Mouse (Mus musculus) kidney, postnatal 0 days (tissue): ENCODE data around the gene Tsc22d4. TPM values are rescaled to one million over a fixed set of nuclear protein-coding genes. Genes with fewer than 3 reads are reported as not detected.
A peak's percentile ranks its signal among the peaks of the same experiment; 100 is the strongest.

Experiments
- ATAC-seq: fragments of 200-750 bp; cut with Nextera tagmentation; replicated peaks from 2 replicates; pipeline ENCODE4 v1.8.0; 2017; ENCODE audit warnings: low read depth, moderate number of reproducible peaks, moderate TSS enrichment, moderate library complexity; ENCODE audit not compliant: low FRiP score
- DNase-seq: peaks from one replicate; pipeline ENCODE4 v3.0.0-alpha.2; 2016; ENCODE audit warnings: low spot score
- H3K27ac ChIP-seq: fragments of 300-500 bp; sonication (generic); 2 replicates; pipeline ENCODE4 v1.5.1; 2014; ENCODE audit warnings: mild to moderate bottlenecking
- H3K27me3 ChIP-seq: fragments of 300-500 bp; sonication (generic); 2 replicates; pipeline ENCODE4 v1.6.1; 2014; ENCODE audit warnings: low read length, mixed read lengths; ENCODE audit not compliant: insufficient read depth
- H3K36me3 ChIP-seq: fragments of 300-500 bp; sonication (generic); 2 replicates; pipeline ENCODE4 v1.6.1; 2014; ENCODE audit warnings: low read length, mixed read lengths; ENCODE audit not compliant: insufficient read depth
- H3K4me1 ChIP-seq: fragments of 300-500 bp; sonication (generic); replicated peaks from 2 replicates; pipeline ENCODE4 v1.6.1; 2014; ENCODE audit warnings: antibody characterized with exemption, low read length, mixed read lengths; ENCODE audit not compliant: insufficient read depth
- H3K4me2 ChIP-seq: fragments of 300-500 bp; sonication (generic); 2 replicates; pipeline ENCODE4 v1.6.1; 2014; ENCODE audit warnings: mild to moderate bottlenecking, low read length, moderate library complexity, mixed read lengths
- H3K4me3 ChIP-seq: fragments of 300-500 bp; sonication (generic); replicated peaks from 2 replicates; pipeline ENCODE4 v1.5.1; 2014; ENCODE audit warnings: low read depth, low read length
- H3K9ac ChIP-seq: fragments of 300-500 bp; sonication (generic); 2 replicates; pipeline ENCODE4 v1.6.1; 2014; ENCODE audit warnings: low read depth, low read length
- H3K9me3 ChIP-seq: fragments of 300-500 bp; sonication (generic); replicated peaks from 2 replicates; pipeline ENCODE4 v1.6.1; 2016; ENCODE audit warnings: low read length, inconsistent platforms, mixed read lengths
- CTCF ChIP-seq: IDR thresholded peaks from 2 replicates; pipeline ENCODE4 v1.5.1; 2016; ENCODE audit warnings: antibody characterized with exemption, low read depth, mild to moderate bottlenecking, moderate library complexity
- WGBS: fragments of 180-500 bp; shearing (Covaris S2); extraction: QIAGEN DNeasy Blood & Tissue Kit; methylation state at CpG from one replicate; pipeline ENCODE4 v1.1.7; 2014; 5-methylcytosine and 5-hydroxymethylcytosine counted together
- polyA plus RNA-seq: library from polyadenylated mRNA; unstranded; fragments of >200 nt; fragmentation: Nextera tagmentation; extraction: Ambion mirVana; gene quantifications from 2 replicates; pipeline ENCODE4 v1.2.1, GENCODE M21; 2015

Gene Tsc22d4
- polyA plus RNA-seq, 1 experiment from 2014 or later = 110 TPM

GRCm38 (mm10) chr5:137786109-137786942, 40.8 kb downstream of the Tsc22d4 start:
- no peak for TF ChIP-seq CTCF
- under 1% methylated on average over 77 of the region's 79 CpGs for WGBS

GRCm38 (mm10) chr5:137787151-137787928, 41.8 kb downstream of the Tsc22d4 start, which contains the start of the genes Mepce and Zcwpw1:
TSS of gene Mepce (minus strand) at chr5:137787655.
TSS of gene Zcwpw1 (plus strand) at chr5:137787798.
- WGBS = under 1% methylated on average over 48 of the region's 48 CpGs
- H3K4me1 ChIP-seq = peaks cover 27% of the 10 kb centered on the region
- DNase-seq (peak; percentile 97), ATAC-seq (peak; percentile 63)
- peak within 1 kb of the TSS; percentile 86 for H3K4me3 ChIP-seq
- peak within 1 kb of the TSS; percentile 96 for H3K9ac ChIP-seq
- peak within 1 kb of the TSS; percentile 92 for H3K4me2 ChIP-seq
- H3K27me3 ChIP-seq = no peaks in the 10 kb centered on the region
- peaks cover 12% of the 10 kb centered on the region; the same call in 1 of the 2 replicates for H3K36me3 ChIP-seq
- H3K9me3 ChIP-seq = no peaks in the 10 kb centered on the region
- peak within 1 kb of the TSS; percentile 96 for H3K27ac ChIP-seq
- peak; percentile 81 for TF ChIP-seq CTCF

More at GRCm38 (mm10) chr5:137786109-137786942, 40.8 kb downstream of the Tsc22d4 start:
- Histone ChIP-seq H3K36me3 (peaks cover 21% of the 10 kb centered on the region), H3K4me2 (peak overlapping the region; percentile 92), H3K4me3 (peak overlapping the region; percentile 86), H3K9me3 (no peaks in the 10 kb centered on the region), H3K4me1 (peaks cover 27% of the 10 kb centered on the region), H3K9ac (peak overlapping the region; percentile 96), H3K27me3 (no peaks in the 10 kb centered on the region), H3K27ac (peak overlapping the region; percentile 96)
- ATAC-seq (peak; percentile 92), DNase-seq (peak; percentile 100)

GRCm38 (mm10) chr5:137788171-137788570, 42.6 kb downstream of the Tsc22d4 start:
- no peak for ATAC-seq
- Histone ChIP-seq H3K9ac (no peak overlapping the region), H3K27me3 (no peaks in the 10 kb centered on the region), H3K27ac (no peak overlapping the region), H3K9me3 (no peaks in the 10 kb centered on the region), H3K4me1 (peaks cover 22% of the 10 kb centered on the region), H3K4me2 (peak overlapping the region; percentile 76), H3K4me3 (peak overlapping the region; percentile 50), H3K36me3 (peaks cover 6% of the 10 kb centered on the region; the same call in 1 of the 2 replicates)
- WGBS = 69% methylated on average over 24 of the region's 24 CpGs
- DNase-seq = no peak
- TF ChIP-seq CTCF = no peak

- DNase-seq (no peak), ATAC-seq (no peak)
- Histone ChIP-seq H3K4me1 (peaks cover 13% of the 10 kb centered on the region), H3K4me2 (no peak overlapping the region), H3K9ac (no peak overlapping the region), H3K9me3 (no peaks in the 10 kb centered on the region), H3K4me3 (no peak overlapping the region), H3K36me3 (peaks cover 4% of the 10 kb centered on the region; the same call in 1 of the 2 replicates), H3K27me3 (no peaks in the 10 kb centered on the region), H3K27ac (no peak overlapping the region)
- no peak for TF ChIP-seq CTCF
- 97% methylated on average over 2 of the region's 2 CpGs for WGBS
Measured at GRCm38 (mm10) chr5:137788946-137789531, 43.5 kb downstream of the Tsc22d4 start.

GRCm38 (mm10) chr5:137791553-137791952, 46.0 kb downstream of the Tsc22d4 start:
- Histone ChIP-seq H3K4me1 (no peaks in the 10 kb centered on the region), H3K4me3 (no peak overlapping the region), H3K27ac (no peak overlapping the region), H3K9me3 (no peaks in the 10 kb centered on the region), H3K27me3 (no peaks in the 10 kb centered on the region), H3K36me3 (no peaks in the 10 kb centered on the region), H3K9ac (no peak overlapping the region), H3K4me2 (no peak overlapping the region)
- DNase-seq (peak; percentile 22), ATAC-seq (no peak)
- TF ChIP-seq CTCF = peak; percentile 55

- WGBS = 77% methylated on average over 3 of the region's 3 CpGs
- ATAC-seq = no peak
- Histone ChIP-seq H3K36me3 (no peaks in the 10 kb centered on the region), H3K27me3 (no peaks in the 10 kb centered on the region), H3K4me1 (no peaks in the 10 kb centered on the region), H3K9ac (no peak overlapping the region), H3K27ac (no peak overlapping the region), H3K4me2 (no peak overlapping the region), H3K9me3 (no peaks in the 10 kb centered on the region), H3K4me3 (no peak overlapping the region)
- TF ChIP-seq CTCF = no peak
- DNase-seq = no peak
Measured at GRCm38 (mm10) chr5:137796606-137797005, 51.1 kb downstream of the Tsc22d4 start.
